Mouse (Mus musculus) cerebellum, postnatal 4 days (tissue): ENCODE measurements around the gene Mthfd1.
"Not testable (repeated sequence)": the region's sequence is repeated elsewhere in the genome, so short reads cannot be mapped to it uniquely, and the experiment has no call there.

Experiments
- DNase-seq, 2 experiments: peaks; one replicate each; pipeline ENCODE4 v3.0.0; 2022; ENCODE audit warnings: low spot score in 2 of 2, mixed read lengths in 1 of 2

Mthfd1 gene

GRCm38 (mm10) chr12:76254725-76255498 is at the start of gene Mthfd1:
Mthfd1 (plus strand) TSS chr12:76255298.
- DNase-seq = peak; percentile 68 to 88

GRCm38 (mm10) chr12:76209429-76209974 is 45.6 kb upstream of the Mthfd1 start:
- DNase-seq = no peak

DNA sequence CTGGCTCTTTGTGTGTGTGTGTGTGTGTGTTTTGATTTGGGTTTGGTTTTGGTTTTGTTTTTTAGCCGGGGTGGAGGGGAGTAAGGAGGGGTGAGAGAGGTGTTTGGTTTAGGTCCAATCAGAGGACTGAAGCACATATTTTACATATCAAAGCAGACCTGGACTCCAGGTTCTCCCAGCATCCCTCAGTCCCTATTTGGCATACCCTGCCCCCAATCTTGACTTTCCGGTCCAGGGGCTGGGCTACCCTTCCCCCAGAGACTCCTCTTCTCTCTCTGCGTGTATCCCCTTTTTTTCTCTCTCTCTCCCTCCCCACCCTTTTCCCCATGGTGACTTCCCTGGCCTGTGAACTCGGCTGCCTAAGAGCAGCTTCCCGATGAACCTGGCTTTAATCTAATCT is 40.0 kb upstream of the Mthfd1 start:
- DNase-seq = no peak

DNA sequence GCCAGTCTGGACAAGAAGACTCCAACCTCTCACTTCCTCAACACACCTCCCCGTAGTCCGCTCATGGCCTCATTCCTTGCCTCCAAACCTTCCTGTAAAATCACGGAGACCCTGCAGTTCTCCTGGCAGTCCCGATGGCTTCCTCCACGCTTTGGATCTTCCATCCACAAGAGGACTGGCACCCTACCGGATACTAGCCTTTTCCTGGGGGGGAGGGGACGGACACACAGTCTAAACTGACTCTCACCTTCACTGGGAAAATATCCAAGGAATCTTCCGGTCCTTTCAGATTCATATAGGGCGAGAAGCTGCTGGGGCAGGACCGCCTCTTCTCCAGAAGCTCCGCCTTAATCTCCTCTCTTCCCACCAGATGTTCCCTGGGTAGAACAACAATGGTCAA is 38.4 kb upstream of the Mthfd1 start:
- DNase-seq = no peak

DNA sequence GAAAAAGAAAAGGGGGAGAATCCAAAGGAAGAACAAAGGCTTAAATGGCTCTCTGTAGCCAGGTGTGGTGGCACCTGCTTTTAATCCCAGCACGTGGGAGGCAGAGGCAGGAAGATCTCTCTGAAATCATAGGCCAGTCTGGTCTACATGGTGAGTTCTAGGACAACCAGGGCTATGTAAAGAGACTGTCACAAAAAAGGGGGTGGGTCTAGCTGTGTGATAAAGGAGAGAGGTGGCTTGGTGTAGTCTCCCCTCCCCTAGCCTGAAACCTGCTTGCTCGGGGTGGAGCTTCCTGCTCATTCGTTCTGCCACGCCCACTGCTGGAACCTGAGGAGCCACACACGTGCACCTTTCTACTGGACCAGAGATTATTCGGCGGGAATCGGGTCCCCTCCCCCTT is 33.0 kb upstream of the Mthfd1 start:
- DNase-seq = not testable (repeated sequence)

GRCm38 (mm10) chr12:76230644-76231043 is 24.5 kb upstream of the Mthfd1 start:
- DNase-seq = no peak

GRCm38 (mm10) chr12:76235253-76235652 is 19.8 kb upstream of the Mthfd1 start:
- DNase-seq = no peak

- no peak for DNase-seq
Observed at GRCm38 (mm10) chr12:76239145-76239838, 15.8 kb upstream of the Mthfd1 start.

DNA sequence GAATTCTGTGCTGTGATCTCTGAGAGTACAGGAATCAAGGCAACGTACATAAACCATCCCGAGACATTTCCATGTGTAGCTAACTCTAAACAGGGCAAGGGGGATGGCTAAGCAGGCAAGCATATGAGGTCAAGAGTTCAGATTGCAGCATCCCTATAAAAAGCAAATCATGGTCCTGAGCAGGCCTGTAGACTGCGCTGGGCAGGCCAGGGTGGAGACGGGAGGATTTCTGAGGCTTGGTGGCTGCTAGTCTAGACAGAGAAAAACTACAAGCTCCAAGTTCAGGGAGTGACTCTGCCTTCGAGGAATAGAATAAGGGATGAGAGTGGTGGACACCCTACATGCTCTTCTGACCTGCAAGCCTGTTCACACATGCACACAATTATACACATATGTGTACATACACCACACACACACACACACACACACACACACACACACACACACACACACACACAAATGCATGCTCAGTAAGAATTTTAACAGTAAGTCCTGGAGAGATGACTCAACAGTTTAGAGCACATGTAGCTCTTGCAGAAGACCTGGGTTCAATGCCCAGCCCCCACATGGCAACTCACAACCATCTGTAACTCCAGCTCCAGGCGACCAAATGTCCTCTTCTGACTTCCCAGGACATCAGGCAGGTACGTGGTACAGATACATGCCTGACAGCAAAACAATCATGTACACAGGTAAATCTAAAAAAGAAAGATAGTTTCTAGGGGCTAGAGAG is 15.1 kb upstream of the Mthfd1 start:
- DNase-seq = no peak

- DNase-seq = no peak
Observed at GRCm38 (mm10) chr12:76240670-76241069, 14.4 kb upstream of the Mthfd1 start.

- DNase-seq = no peak
Observed at GRCm38 (mm10) chr12:76241084-76241483, 14.0 kb upstream of the Mthfd1 start.

GRCm38 (mm10) chr12:76241833-76242232 is 13.3 kb upstream of the Mthfd1 start:
- no peak for DNase-seq

GRCm38 (mm10) chr12:76244981-76245380 is 10.1 kb upstream of the Mthfd1 start:
- no peak for DNase-seq

- DNase-seq = no peak
Observed at GRCm38 (mm10) chr12:76246646-76247045, 8.5 kb upstream of the Mthfd1 start, which contains the start of gene Tex21. Tex21 (minus strand) TSS chr12:76246746.

GRCm38 (mm10) chr12:76253090-76253489 is 2.0 kb upstream of the Mthfd1 start:
- no peak for DNase-seq

GRCm38 (mm10) chr12:76253591-76253990 is 1.5 kb upstream of the Mthfd1 start:
- no peak for DNase-seq

DNA sequence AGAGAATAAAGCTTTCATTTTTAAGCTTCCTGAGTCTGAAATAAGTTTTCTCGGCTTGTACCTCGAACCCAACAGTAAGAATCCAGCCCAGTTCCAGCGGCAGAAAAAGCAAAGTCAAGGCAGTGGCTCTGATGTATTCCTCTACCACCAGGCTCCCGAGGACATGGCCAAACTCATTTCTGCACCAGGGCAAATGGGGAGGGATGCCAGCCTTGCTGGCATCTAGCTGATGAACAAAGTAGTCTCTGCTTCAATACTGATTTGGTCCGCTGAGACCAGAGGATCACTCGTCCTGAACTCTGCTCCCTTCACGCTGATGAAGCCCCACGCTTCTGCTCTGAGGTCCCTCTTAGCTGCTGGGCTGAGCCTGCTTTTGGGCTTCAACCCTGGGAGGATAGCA is 1.1 kb upstream of the Mthfd1 start:
- no peak for DNase-seq

- no peak for DNase-seq
Observed at GRCm38 (mm10) chr12:76255499-76255875, 389 bp downstream of the Mthfd1 start.

- no peak for DNase-seq
Observed at GRCm38 (mm10) chr12:76256114-76256843, 1.2 kb downstream of the Mthfd1 start.

- no peak for DNase-seq
Observed at GRCm38 (mm10) chr12:76260673-76261072, 5.6 kb downstream of the Mthfd1 start.

- no peak for DNase-seq
Observed at GRCm38 (mm10) chr12:76261556-76261955, 6.5 kb downstream of the Mthfd1 start.

DNA sequence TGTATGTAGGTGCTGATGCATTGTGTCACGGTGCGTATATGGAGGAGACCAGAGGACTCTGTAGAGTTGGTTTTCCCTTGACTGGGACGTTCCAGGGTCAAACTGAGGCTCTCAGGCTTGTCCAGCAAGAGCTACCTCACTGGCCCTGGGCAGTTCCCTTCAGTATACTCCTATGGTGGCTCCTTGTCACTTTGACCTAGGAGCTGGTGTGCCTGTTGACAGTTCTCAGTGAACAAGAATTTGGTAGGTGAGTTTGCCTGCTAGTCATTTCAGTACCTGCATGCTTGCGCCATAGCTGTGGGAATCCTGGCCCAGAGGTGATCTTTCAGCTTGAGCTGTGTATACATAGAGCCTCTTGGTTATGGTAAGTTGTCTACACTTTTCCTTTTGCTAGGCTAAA is 7.8 kb downstream of the Mthfd1 start:
- DNase-seq = no peak
